Mouse (Mus musculus) liver, embryonic 11.5 days (tissue): Measurements from ENCODE around the gene Mybpc2. TPM values are rescaled to one million over a fixed set of nuclear protein-coding genes. Genes with fewer than 3 reads are reported as not detected.

Experiments
- ATAC-seq: fragments of 200-750 bp; cut with Nextera tagmentation; replicated peaks from 2 replicates; pipeline ENCODE4 v1.8.0; 2017; ENCODE audit warnings: moderate number of reproducible peaks, mild to moderate bottlenecking, moderate TSS enrichment, moderate library complexity; ENCODE audit not compliant: low FRiP score
- DNase-seq: peaks from one replicate; pipeline ENCODE4 v3.0.0-alpha.2; 2017; ENCODE audit warnings: low spot score
- H3K27ac ChIP-seq: fragments of 300-500 bp; sonication (generic); 2 replicates; pipeline ENCODE4 v1.5.1; 2014; ENCODE audit warnings: mild to moderate bottlenecking, low read depth, low read length, control low read depth
- H3K27me3 ChIP-seq: fragments of 300-500 bp; sonication (generic); replicated peaks from 2 replicates; pipeline ENCODE4 v1.6.1; 2014; ENCODE audit warnings: low read length, mixed read lengths; ENCODE audit not compliant: control insufficient read depth, insufficient read depth
- H3K36me3 ChIP-seq: fragments of 300-500 bp; sonication (generic); 2 replicates; pipeline ENCODE4 v1.6.1; 2014; ENCODE audit warnings: mild to moderate bottlenecking, low read length, moderate library complexity, mixed read lengths; ENCODE audit not compliant: control insufficient read depth, insufficient read depth
- H3K4me1 ChIP-seq: fragments of 300-500 bp; sonication (generic); replicated peaks from 2 replicates; pipeline ENCODE4 v1.6.1; 2014; ENCODE audit warnings: low read length, mixed read lengths; ENCODE audit not compliant: control insufficient read depth, insufficient read depth
- H3K4me2 ChIP-seq: fragments of 300-500 bp; sonication (generic); 2 replicates; pipeline ENCODE4 v1.6.1; 2014; ENCODE audit warnings: mild to moderate bottlenecking, control low read depth, moderate library complexity
- H3K4me3 ChIP-seq: fragments of 300-500 bp; sonication (generic); 2 replicates; pipeline ENCODE4 v1.5.1; 2014; ENCODE audit warnings: low read depth, low read length, control low read depth
- H3K9ac ChIP-seq: fragments of 300-500 bp; sonication (generic); 2 replicates; pipeline ENCODE4 v1.6.1; 2014; ENCODE audit warnings: low read depth, low read length, control low read depth
- H3K9me3 ChIP-seq: fragments of 300-500 bp; sonication (generic); 2 replicates; pipeline ENCODE4 v1.6.1; 2016; ENCODE audit warnings: low read length, inconsistent platforms, mixed read lengths; ENCODE audit not compliant: control insufficient read depth
- WGBS: fragments of 180-500 bp; shearing (Covaris S2); extraction: QIAGEN DNeasy Blood & Tissue Kit; methylation state at CpG from one replicate; pipeline ENCODE4 v1.1.7; 2014; 5-methylcytosine and 5-hydroxymethylcytosine counted together
- polyA plus RNA-seq: library from polyadenylated mRNA; unstranded; fragments of >200 nt; fragmentation: Nextera tagmentation; extraction: Ambion mirVana; gene quantifications from 2 replicates; pipeline ENCODE4 v1.2.1, GENCODE M21; 2014

The Mybpc2 gene
- polyA plus RNA-seq, 1 experiment from 2014 or later = not detected

DNA sequence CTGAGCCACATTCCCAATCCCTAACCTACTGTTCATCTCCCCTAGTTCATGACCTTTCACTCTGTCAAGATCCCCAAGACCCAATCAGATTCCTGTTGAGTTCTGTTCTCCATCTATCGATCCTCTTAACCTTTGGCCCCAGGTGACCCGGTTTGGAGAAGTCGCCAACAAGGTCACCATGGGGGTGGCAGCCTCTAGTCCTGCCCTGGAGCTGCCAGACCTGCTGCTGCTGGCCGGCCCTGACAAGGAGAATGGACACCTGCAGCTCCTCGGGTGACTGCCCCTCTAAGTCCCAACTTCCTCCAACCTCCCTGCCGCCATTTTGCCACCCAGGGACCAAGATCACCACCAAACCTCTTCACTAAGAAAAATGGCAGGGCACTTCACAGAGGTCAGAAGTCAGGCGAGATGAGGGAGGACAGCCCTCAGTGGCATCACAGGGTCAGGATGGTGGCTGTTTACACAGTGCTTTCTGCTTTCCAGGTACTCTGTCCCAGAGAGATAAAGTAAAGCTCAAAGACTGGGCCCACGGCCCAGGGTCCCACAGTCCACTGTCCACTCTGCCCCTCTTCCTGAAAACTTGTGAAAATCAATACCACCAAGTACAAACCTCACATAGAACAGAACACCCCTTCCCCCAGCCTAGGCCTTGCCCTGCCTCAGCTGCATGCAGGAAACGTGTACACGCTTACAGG, 26.9 kb downstream of the Mybpc2 start:
- peaks cover 14% of the 10 kb centered on the region; the same call in 1 of the 2 replicates for H3K4me1 ChIP-seq
- peak overlapping the region; percentile 88 for H3K4me2 ChIP-seq
- H3K36me3 ChIP-seq = peaks cover 3% of the 10 kb centered on the region; the same call in 1 of the 2 replicates
- ATAC-seq (no peak), DNase-seq (no peak)
- 72% methylated on average over 10 of the region's 10 CpGs for WGBS
- H3K9ac ChIP-seq = peak overlapping the region; percentile 74
- H3K9me3 ChIP-seq = no peaks in the 10 kb centered on the region
- H3K4me3 ChIP-seq = peak overlapping the region; percentile 59
- peaks cover 6% of the 10 kb centered on the region; the same call in 1 of the 2 replicates for H3K27me3 ChIP-seq
- peak overlapping the region; percentile 80; the same call in 1 of the 2 replicates for H3K27ac ChIP-seq

DNA sequence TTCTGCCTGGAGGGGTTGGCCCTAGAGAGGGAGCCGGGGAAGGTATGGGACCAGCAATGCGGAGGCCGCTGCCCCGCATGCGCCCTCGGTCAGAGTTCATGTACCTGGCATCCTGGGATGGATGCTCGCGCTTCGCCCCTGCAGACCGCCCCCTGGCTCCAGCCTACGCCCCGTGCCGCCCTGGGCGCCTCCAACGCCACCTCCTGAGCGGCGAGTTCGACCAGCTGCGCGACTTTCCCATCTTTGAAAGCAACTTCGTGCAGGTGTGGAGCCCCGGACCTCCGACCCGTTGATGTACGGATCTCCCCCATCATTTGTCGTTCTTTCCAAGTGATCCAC, 27.7 kb downstream of the Mybpc2 start:
- WGBS = 1% methylated on average over 26 of the region's 26 CpGs
- DNase-seq = no peak
- peak overlapping the region; percentile 80 for H3K27ac ChIP-seq
- no peaks in the 10 kb centered on the region for H3K9me3 ChIP-seq
- H3K27me3 ChIP-seq = peaks cover 6% of the 10 kb centered on the region; the same call in 1 of the 2 replicates
- peaks cover 14% of the 10 kb centered on the region; the same call in 1 of the 2 replicates for H3K4me1 ChIP-seq
- H3K9ac ChIP-seq = peak overlapping the region; percentile 74
- H3K36me3 ChIP-seq = peaks cover 8% of the 10 kb centered on the region
- peak overlapping the region; percentile 88 for H3K4me2 ChIP-seq
- peak overlapping the region; percentile 59 for H3K4me3 ChIP-seq
- ATAC-seq = peak; percentile 65

DNA sequence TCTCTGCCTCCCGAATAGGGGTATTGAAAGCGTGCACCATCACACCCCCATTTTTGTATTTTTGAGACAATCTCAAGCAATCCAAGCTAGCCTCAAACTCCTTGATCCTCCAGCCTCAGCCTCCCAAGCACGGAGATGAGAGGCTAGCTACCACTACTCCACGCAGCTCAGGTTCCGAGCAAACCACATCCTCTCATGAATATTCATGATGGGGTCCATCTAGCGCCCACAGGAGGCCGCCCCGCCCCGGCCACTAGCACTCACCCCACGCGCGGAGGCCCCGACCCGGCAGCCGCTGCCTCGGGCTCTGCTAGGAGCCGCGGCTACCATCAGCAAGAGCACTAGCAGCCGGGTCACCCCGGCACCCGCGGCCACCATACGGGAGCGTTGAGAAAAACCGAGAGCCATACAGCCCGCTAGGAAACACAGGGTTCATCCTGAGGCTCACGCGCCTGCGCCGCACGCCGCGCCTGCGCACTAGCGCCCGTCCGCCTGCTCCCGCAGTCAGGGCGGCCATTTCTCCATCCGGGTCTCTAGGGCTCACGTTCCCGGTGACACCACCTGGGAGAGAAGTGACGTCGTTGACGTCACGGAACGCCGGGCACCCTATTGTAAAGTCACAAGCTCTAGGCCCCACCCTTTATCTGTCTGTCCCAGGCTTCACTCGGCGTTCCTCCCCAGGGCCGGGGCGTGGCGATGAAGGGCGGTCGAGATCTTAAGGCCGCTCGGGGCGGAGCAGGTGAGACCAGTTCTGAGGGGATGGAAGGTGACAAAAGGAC, 28.3 kb downstream of the Mybpc2 start, which contains the start of the genes Emc10 and Fam71e1:
TSS of gene Emc10 (minus strand) at position 538 of the 779 bp plus-strand sequence.
TSS of gene Fam71e1 (plus strand) at position 590 of the 779 bp plus-strand sequence.
- Histone ChIP-seq H3K36me3 (peaks cover 12% of the 10 kb centered on the region), H3K27me3 (peaks cover 6% of the 10 kb centered on the region; the same call in 1 of the 2 replicates), H3K9ac (peak within 1 kb of the TSS; percentile 78), H3K27ac (peak within 1 kb of the TSS; percentile 87), H3K4me1 (peaks cover 14% of the 10 kb centered on the region; the same call in 1 of the 2 replicates), H3K4me2 (peak within 1 kb of the TSS; percentile 88), H3K9me3 (no peaks in the 10 kb centered on the region), H3K4me3 (peak within 1 kb of the TSS; percentile 59)
- DNase-seq (peak; percentile 98), ATAC-seq (peak; percentile 97)
- WGBS = under 1% methylated on average over 58 of the region's 58 CpGs

DNA sequence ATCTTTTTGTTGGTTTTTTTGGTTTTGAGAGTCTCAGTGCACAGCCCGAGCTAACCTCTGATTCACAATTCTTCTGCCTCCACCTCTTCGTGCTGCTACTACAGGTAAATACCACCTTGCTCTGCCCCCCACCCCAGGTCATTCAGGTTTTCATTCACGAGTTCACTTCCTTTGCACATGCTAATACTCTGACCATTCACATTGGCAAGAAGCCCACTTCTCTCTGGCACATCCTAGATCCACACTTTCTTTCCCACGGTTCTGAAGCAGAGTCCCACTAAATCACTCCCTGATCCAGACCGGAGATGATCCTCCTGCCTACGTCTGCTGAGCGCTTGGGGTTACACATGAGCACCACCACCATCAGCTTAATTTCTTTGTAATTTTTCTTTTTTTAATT, 29.4 kb downstream of the Mybpc2 start:
- Histone ChIP-seq H3K36me3 (peaks cover 20% of the 10 kb centered on the region), H3K9me3 (no peaks in the 10 kb centered on the region), H3K9ac (peak overlapping the region; percentile 78), H3K4me3 (peak overlapping the region; percentile 59), H3K4me1 (peaks cover 14% of the 10 kb centered on the region; the same call in 1 of the 2 replicates), H3K27me3 (peaks cover 4% of the 10 kb centered on the region; the same call in 1 of the 2 replicates), H3K27ac (no peak overlapping the region), H3K4me2 (peak overlapping the region; percentile 88)
- no peak for DNase-seq
- 87% methylated on average over 7 of the region's 7 CpGs for whole genome bisulfite sequencing
- no peak for ATAC-seq

DNA sequence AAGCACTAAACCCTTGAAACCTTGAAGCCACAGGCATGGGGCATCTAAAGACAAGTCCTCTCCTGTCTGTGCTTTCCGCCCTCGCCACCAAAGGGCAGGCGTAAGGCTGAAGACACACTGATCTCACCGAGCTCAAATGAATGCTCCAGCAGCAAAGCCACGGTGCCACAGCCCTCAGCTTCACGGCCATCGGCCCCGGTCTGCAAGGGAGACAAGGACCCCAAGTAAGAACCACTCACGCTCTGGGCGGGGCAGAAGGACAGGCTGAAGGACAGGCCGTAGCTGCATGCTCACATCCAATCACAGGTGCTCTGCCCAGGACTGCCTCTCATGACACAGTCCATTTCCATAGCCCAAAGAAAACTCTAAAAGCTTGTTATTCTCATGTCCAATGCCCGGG, 29.8 kb downstream of the Mybpc2 start:
- H3K4me3 ChIP-seq = peak overlapping the region; percentile 5; the same call in 1 of the 2 replicates
- H3K9me3 ChIP-seq = no peaks in the 10 kb centered on the region
- 87% methylated on average over 12 of the region's 12 CpGs for WGBS
- peak overlapping the region; percentile 88 for H3K4me2 ChIP-seq
- H3K27ac ChIP-seq = no peak overlapping the region
- no peak for DNase-seq
- H3K9ac ChIP-seq = peak overlapping the region; percentile 78; the same call in 1 of the 2 replicates
- H3K36me3 ChIP-seq = peaks cover 23% of the 10 kb centered on the region
- peaks cover 14% of the 10 kb centered on the region; the same call in 1 of the 2 replicates for H3K4me1 ChIP-seq
- no peak for ATAC-seq
- H3K27me3 ChIP-seq = peaks cover under 1% of the 10 kb centered on the region; the same call in 1 of the 2 replicates

DNA sequence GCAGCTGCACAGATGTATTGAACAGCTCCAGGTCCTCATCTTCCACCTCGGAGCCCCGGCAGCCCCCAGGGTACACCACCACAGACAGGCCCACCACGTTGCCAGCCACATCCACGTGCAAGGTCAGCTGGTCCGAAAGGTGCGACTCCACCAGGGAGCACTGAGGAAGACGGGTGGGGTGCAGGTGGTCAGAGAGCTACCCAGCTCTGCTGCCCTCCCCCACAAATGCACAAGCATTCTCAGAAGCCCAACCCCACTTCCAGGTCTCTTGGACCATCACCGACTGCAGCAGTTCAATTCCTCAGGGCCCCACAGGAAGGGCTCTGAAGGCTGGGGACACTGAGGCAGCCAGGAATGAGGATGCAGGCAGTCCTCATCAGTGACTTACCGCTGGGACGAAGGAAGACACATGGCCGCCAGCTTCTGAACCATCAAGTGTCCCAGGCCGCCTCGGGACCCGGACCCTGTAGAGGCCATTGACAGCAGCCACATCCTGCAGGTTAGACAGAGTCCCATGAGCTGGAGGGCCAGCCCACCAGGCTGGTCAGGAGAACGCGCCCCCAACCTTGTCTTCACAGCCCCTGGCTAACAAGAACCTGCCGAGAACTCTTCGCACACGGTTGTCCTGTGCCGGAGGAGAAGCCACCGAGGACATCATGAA, 32.2 kb downstream of the Mybpc2 start:
- WGBS = 90% methylated on average over 21 of the region's 21 CpGs
- no peak overlapping the region for H3K4me2 ChIP-seq
- DNase-seq = no peak
- no peak overlapping the region for H3K4me3 ChIP-seq
- no peaks in the 10 kb centered on the region for H3K9me3 ChIP-seq
- H3K27ac ChIP-seq = no peak overlapping the region
- no peaks in the 10 kb centered on the region for H3K27me3 ChIP-seq
- H3K9ac ChIP-seq = no peak overlapping the region
- H3K4me1 ChIP-seq = peaks cover 14% of the 10 kb centered on the region; the same call in 1 of the 2 replicates
- ATAC-seq = no peak
- peaks cover 26% of the 10 kb centered on the region for H3K36me3 ChIP-seq

DNA sequence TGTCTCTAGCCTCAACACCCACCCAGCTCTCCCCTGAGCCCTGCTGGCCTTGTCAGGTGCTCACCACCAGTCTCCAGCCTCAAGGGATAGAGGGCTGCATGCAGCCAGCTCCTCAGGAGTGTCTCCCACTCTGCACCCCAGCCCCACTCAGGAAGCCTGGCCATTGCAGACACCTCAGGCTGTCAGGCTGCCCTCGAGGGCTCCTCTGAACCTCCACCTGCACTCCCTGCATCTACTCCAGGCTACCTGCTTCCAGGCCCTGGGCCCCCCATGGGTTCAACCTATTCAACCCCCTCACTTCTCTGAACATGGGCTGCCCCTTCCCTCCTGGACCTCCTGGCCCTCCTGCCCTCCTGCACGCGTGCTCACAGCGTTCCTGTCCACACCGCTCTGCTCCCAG, 33.1 kb downstream of the Mybpc2 start:
- Histone ChIP-seq H3K27me3 (no peaks in the 10 kb centered on the region), H3K4me2 (no peak overlapping the region), H3K9ac (no peak overlapping the region), H3K4me3 (no peak overlapping the region), H3K4me1 (peaks cover 10% of the 10 kb centered on the region; the same call in 1 of the 2 replicates), H3K27ac (no peak overlapping the region), H3K9me3 (no peaks in the 10 kb centered on the region), H3K36me3 (peaks cover 26% of the 10 kb centered on the region)
- WGBS = 95% methylated on average over 5 of the region's 5 CpGs
- DNase-seq = no peak
- ATAC-seq = no peak

DNA sequence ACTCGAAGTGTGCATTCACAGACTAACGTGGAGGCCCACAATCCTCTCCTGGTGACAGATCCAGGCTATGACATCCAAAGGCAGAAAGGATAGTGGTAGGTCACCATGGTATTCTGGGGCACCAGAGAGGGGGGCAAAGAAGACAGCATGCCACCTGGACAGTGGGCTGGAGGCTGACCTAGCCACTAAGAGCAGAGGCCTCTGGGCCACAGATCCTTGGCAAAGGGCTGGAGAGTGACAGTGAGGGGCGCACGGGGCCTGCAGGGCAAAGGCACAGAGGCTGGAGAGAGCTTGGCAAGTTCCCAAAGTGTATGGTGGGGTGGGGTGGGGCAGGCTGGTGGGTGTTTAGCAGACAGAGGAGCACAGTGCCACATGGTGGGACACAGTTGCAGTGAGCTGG, 34.2 kb downstream of the Mybpc2 start:
- peaks cover 6% of the 10 kb centered on the region; the same call in 1 of the 2 replicates for H3K4me1 ChIP-seq
- H3K27ac ChIP-seq = no peak overlapping the region
- no peak overlapping the region for H3K4me2 ChIP-seq
- no peaks in the 10 kb centered on the region for H3K9me3 ChIP-seq
- 96% methylated on average over 4 of the region's 4 CpGs for WGBS
- DNase-seq = no peak
- H3K9ac ChIP-seq = no peak overlapping the region
- no peaks in the 10 kb centered on the region for H3K27me3 ChIP-seq
- ATAC-seq = no peak; the same call in 1 of the 2 replicates
- H3K36me3 ChIP-seq = peaks cover 26% of the 10 kb centered on the region
- no peak overlapping the region for H3K4me3 ChIP-seq
